Mouse (Mus musculus): Measurements from ENCODE around the gene 3110021N24Rik.

Gene 3110021N24Rik

GRCm38 (mm10) chr4:108826643-108827042 is 107.2 kb downstream of the 3110021N24Rik start:
- peaks cover 6% of the 10 kb centered on the region for H3K36me3 ChIP-seq (ENCODE audit: control insufficient read depth, insufficient read depth, low read length, poor library complexity, severe bottlenecking)
- DNase-seq (ENCODE audit: low read depth, low spot score): no peak

DNA sequence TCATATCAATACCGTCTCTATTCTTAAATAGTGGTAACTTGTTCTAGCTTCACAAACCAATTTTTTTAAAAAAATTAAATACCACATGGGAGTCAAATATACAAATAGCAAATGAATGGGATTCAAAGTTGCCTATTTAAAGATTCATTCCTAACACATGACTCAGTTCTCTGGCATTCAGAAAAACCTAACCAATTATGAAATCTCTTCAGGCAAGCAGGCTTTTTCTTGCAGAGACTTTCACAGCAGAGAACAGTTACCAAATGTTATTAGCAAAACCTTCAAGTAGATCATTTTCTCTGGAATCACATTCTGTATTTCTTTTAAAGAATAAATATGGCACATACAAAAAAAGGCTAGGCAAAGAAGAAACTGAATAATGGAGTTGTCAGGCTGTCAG is 111.2 kb downstream of the 3110021N24Rik start:
- no peak for DNase-seq (ENCODE audit: low read depth, low spot score)
- H3K36me3 ChIP-seq (ENCODE audit: control insufficient read depth, insufficient read depth, low read length, poor library complexity, severe bottlenecking): no peaks in the 10 kb centered on the region; the same call in 1 of the 2 replicates

More at GRCm38 (mm10) chr4:108826643-108827042, 107.2 kb downstream of the 3110021N24Rik start:
- H3K27me3 ChIP-seq (ENCODE audit: control insufficient read depth, insufficient read depth, low read length, poor library complexity, severe bottlenecking): no peaks in the 10 kb centered on the region

More for the DNA sequence above, 111.2 kb downstream of the 3110021N24Rik start:
- no peaks in the 10 kb centered on the region for H3K27me3 ChIP-seq (ENCODE audit: control insufficient read depth, insufficient read depth, low read length, poor library complexity, severe bottlenecking)

All from splenic B cell, adult 2 months (primary cell).